Mouse (Mus musculus) forebrain, embryonic 14.5 days (tissue): ENCODE measurements at regions not wholly inside any gene's neighbourhood (a gene's known extent, or its start where the extent isn't known, plus 50 kb on each side); places are given as distances from the start of the nearest gene placed in this dataset.

ENCODE experiments used
- ATAC-seq: fragments of 200-750 bp; cut with Nextera tagmentation; 2 replicates; pipeline ENCODE4 v1.8.0; 2017; ENCODE audit warnings: mild to moderate bottlenecking, moderate library complexity
- DNase-seq: peaks from one replicate; pipeline ENCODE4 v3.0.0-alpha.2; 2015; ENCODE audit warnings: low spot score
- H3K27ac ChIP-seq: fragments of 300-500 bp; sonication (generic); 2 replicates; pipeline ENCODE4 v1.5.1; 2014; ENCODE audit warnings: low read depth, mild to moderate bottlenecking, control low read depth, low read length, moderate library complexity
- H3K27me3 ChIP-seq: fragments of 300-500 bp; sonication (generic); replicated peaks from 2 replicates; pipeline ENCODE4 v1.6.1; 2014; ENCODE audit warnings: low read length, control low read depth, mixed read lengths; ENCODE audit not compliant: control insufficient read depth, insufficient read depth
- H3K36me3 ChIP-seq: fragments of 300-500 bp; sonication (generic); 2 replicates; pipeline ENCODE4 v1.6.1; 2014; ENCODE audit warnings: low read length, control low read depth; ENCODE audit not compliant: control insufficient read depth, insufficient read depth
- H3K4me1 ChIP-seq: fragments of 300-500 bp; sonication (generic); 2 replicates; pipeline ENCODE4 v1.6.1; 2014; ENCODE audit warnings: antibody characterized with exemption, low read length, control low read depth; ENCODE audit not compliant: control insufficient read depth, insufficient read depth
- H3K4me2 ChIP-seq: fragments of 300-500 bp; sonication (generic); 2 replicates; pipeline ENCODE4 v1.6.1; 2014; ENCODE audit warnings: mild to moderate bottlenecking, control low read depth, low read length
- H3K4me3 ChIP-seq: fragments of 300-500 bp; sonication (generic); 2 replicates; pipeline ENCODE4 v1.5.1; 2014; ENCODE audit warnings: low read depth, low read length, control low read depth
- H3K9ac ChIP-seq: fragments of 300-500 bp; sonication (generic); 2 replicates; pipeline ENCODE4 v1.6.1; 2014; ENCODE audit warnings: mild to moderate bottlenecking, low read length, control low read depth, moderate library complexity
- H3K9me3 ChIP-seq: fragments of 300-500 bp; sonication (generic); replicated peaks from 2 replicates; pipeline ENCODE4 v1.6.1; 2016; ENCODE audit warnings: low read length, control low read depth, mixed read lengths; ENCODE audit not compliant: control insufficient read depth
- WGBS: fragments of 180-500 bp; shearing (Covaris S2); extraction: QIAGEN DNeasy Blood & Tissue Kit; methylation state at CpG from one replicate; pipeline ENCODE4 v1.1.7; 2014; 5-methylcytosine and 5-hydroxymethylcytosine counted together

DNA sequence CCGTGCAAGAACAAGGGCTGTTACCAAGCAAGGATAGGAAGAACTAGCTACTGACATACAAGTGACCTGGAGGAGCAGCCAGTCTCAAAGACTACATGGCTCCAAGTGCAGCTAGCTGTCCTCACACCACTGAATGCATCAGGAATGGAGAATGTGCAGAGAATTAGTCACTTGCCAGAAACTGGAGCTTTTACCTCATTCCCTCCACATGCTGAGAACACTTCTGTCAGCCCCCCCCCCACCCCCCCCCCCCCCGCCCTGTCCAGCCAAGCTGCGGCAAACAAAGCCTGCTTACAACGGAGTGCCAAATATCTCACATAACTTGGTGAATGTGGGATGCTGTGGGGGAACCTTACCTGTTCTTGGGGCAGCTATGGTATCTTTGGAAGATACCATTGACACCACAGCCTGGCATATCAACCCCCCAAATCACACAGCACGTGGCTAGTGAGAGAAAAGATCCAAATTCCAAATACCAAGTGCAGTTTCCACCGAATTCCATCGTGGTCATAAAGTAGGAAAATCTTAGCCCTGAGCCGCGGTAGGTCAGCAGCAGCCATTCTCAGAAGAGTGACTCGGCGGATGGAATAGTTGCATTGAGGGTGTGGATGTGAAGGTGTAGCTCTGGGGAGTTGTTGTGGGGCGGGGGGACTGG is 126.3 kb downstream of the Gadd45g start:
- Histone ChIP-seq H3K36me3 (no peaks in the 10 kb centered on the region), H3K27ac (no peak overlapping the region), H3K4me3 (no peak overlapping the region), H3K9ac (no peak overlapping the region), H3K27me3 (no peaks in the 10 kb centered on the region), H3K4me2 (no peak overlapping the region), H3K9me3 (no peaks in the 10 kb centered on the region), H3K4me1 (no peaks in the 10 kb centered on the region)
- WGBS: 80% methylated on average over 12 of the region's 12 CpGs
- DNase-seq (no peak), ATAC-seq (no peak)

DNA sequence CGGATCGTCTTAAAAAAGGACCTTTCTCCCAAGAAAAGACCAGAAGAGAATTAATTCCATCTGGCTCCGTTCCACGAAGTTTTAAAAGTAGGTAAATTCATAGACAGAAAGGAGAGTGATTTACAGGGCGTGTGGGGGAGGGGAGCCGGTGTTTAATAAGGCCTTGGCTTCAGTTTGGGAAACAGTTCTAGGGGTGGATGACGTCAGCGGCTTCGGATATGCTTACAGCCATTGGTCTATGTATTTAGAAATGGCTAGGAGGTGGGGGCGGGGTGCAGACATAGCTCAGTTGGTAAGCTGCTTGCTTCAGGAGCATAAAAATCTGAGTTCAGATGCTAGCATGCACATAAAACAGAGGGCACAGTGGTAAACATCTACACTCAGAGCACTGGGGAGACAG is 127.0 kb downstream of the Gadd45g start:
- no peaks in the 10 kb centered on the region for H3K36me3 ChIP-seq
- H3K4me2 ChIP-seq: no peak overlapping the region
- no peaks in the 10 kb centered on the region for H3K9me3 ChIP-seq
- no peaks in the 10 kb centered on the region for H3K4me1 ChIP-seq
- no peak overlapping the region for H3K4me3 ChIP-seq
- H3K27ac ChIP-seq: no peak overlapping the region
- ATAC-seq: 0 out of 2 replicates have a peak, but pooled peaks have one; percentile 46
- peak; percentile 60 for DNase-seq
- WGBS: 69% methylated on average over 10 of the region's 10 CpGs
- no peaks in the 10 kb centered on the region for H3K27me3 ChIP-seq
- H3K9ac ChIP-seq: no peak overlapping the region

DNA sequence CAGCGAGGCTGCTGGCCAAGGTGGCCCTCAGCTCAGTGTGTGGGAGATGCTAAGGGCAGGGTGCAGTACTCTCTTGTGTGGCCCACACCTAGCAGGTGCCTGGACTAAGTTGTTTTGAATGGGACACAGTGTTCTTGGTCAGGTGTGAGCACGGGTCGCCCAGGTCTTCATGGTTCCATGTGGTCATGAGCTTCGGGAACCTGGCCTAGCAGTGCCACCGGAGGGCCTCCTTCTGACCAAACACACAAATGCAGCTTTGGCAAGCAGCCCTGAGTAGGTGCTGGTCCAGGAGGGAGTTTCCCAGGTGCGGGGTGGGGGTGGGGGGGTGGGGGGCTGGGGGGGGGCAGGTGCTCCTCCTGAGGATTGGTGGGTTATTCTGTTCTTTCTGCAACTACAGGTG is 127.6 kb downstream of the Gadd45g start:
- no peaks in the 10 kb centered on the region for H3K36me3 ChIP-seq
- no peak for ATAC-seq
- no peaks in the 10 kb centered on the region for H3K9me3 ChIP-seq
- 87% methylated on average over 6 of the region's 6 CpGs for WGBS
- no peaks in the 10 kb centered on the region for H3K27me3 ChIP-seq
- H3K4me1 ChIP-seq: no peaks in the 10 kb centered on the region
- no peak overlapping the region for H3K4me2 ChIP-seq
- DNase-seq: no peak
- no peak overlapping the region for H3K9ac ChIP-seq
- no peak overlapping the region for H3K27ac ChIP-seq
- H3K4me3 ChIP-seq: no peak overlapping the region

DNA sequence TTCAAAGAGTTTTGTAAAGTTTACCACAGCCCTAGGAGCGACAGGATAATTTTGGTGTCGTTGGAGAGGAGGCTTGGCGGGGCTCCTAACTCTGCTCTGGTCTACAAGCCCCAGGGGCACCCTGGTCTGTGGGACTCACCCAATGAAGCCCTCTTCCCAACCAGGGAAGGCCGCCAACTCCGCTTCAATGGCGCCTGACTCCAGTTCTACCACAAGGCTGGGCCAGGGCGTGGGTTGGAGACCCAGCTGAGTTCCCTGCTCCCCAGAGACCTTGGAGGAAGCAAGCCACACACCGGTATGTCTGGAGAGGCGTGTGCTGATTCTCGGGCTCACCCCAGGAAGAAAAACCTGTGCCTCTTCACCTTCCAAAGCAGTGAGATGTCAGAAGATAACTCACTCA is 128.9 kb downstream of the Gadd45g start:
- H3K27ac ChIP-seq: no peak overlapping the region
- H3K9ac ChIP-seq: no peak overlapping the region
- no peak overlapping the region for H3K4me2 ChIP-seq
- DNase-seq: no peak
- H3K4me3 ChIP-seq: no peak overlapping the region
- ATAC-seq: no peak
- 76% methylated on average over 10 of the region's 10 CpGs for WGBS
- no peaks in the 10 kb centered on the region for H3K27me3 ChIP-seq
- no peaks in the 10 kb centered on the region for H3K9me3 ChIP-seq
- no peaks in the 10 kb centered on the region for H3K36me3 ChIP-seq
- H3K4me1 ChIP-seq: no peaks in the 10 kb centered on the region

DNA sequence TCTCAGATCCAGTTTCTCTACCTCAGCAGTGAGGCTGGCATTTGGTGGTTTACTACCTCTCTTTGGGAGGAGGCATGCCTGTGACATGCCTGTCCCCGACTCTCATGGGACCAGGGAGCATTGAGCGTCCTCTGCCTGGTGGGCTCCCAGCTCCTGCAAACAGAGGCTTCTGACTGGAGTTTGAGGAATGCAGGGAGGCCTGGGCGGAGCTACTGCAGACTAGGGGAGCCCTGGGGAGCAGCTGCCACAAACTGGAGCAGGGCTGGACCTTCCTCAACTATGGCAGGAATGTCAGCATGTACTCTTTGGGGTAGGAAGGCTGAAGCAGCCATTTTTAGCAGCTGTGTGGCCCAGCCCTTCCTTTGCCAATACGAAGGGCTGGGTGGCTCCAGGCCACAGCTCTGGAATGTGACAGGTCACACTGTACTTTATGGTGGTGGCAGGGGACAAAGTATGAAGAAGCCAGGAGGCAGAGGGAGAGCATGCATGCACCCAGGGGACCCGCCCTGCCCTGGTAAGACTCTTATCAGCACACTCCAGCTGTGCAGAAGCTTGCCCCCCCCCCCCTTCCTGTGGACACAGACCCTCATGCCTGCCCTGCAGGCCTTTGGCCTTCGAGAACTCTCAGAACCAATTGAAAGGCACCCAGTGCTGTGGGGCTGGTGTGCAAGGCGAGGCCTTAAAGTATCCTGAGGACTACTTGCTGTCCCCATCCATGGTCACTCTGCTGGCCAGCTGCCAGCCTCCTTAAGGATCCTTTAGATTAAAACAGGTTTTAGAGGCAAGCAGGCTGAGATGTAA is 129.5 kb downstream of the Gadd45g start:
- Histone ChIP-seq H3K9me3 (no peaks in the 10 kb centered on the region), H3K4me1 (no peaks in the 10 kb centered on the region), H3K9ac (no peak overlapping the region), H3K27ac (no peak overlapping the region), H3K36me3 (no peaks in the 10 kb centered on the region), H3K27me3 (no peaks in the 10 kb centered on the region), H3K4me2 (no peak overlapping the region), H3K4me3 (no peak overlapping the region)
- WGBS: 57% methylated on average over 7 of the region's 7 CpGs
- no peak for ATAC-seq
- DNase-seq: no peak

DNA sequence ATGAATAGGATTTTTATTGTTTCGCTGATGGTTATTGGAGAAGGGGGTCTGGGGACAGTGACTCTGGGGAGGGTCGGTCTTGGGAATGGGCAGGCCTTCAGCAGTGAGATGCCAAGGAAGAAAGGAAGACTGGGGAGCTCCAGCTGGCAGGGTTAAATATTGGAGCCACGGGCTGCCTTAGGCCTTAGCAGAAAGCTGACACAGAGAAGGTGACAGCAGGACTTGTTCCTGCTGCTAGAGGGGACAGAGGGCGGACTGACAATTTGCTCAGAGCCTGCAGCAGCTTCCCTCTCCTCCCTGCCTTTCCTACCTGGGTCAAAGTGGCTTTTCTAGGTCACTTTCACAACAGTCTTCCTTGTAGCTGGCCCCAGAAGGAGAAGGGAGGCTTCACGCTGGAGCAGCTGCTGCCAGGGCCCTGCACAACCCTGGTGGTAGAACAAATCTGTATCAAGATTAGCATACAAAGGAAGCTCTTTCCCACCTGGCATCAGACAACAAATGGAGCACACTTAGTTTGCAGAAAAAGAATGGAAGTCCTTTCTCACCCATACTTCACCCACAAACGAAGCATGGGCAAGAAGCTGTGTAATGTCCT is 130.2 kb downstream of the Gadd45g start:
- DNase-seq (no peak), ATAC-seq (no peak)
- no peak overlapping the region for H3K9ac ChIP-seq
- 81% methylated on average over 6 of the region's 6 CpGs for WGBS
- no peaks in the 10 kb centered on the region for H3K9me3 ChIP-seq
- no peaks in the 10 kb centered on the region for H3K36me3 ChIP-seq
- no peak overlapping the region for H3K27ac ChIP-seq
- H3K27me3 ChIP-seq: no peaks in the 10 kb centered on the region
- no peaks in the 10 kb centered on the region for H3K4me1 ChIP-seq
- H3K4me2 ChIP-seq: no peak overlapping the region
- H3K4me3 ChIP-seq: no peak overlapping the region

DNA sequence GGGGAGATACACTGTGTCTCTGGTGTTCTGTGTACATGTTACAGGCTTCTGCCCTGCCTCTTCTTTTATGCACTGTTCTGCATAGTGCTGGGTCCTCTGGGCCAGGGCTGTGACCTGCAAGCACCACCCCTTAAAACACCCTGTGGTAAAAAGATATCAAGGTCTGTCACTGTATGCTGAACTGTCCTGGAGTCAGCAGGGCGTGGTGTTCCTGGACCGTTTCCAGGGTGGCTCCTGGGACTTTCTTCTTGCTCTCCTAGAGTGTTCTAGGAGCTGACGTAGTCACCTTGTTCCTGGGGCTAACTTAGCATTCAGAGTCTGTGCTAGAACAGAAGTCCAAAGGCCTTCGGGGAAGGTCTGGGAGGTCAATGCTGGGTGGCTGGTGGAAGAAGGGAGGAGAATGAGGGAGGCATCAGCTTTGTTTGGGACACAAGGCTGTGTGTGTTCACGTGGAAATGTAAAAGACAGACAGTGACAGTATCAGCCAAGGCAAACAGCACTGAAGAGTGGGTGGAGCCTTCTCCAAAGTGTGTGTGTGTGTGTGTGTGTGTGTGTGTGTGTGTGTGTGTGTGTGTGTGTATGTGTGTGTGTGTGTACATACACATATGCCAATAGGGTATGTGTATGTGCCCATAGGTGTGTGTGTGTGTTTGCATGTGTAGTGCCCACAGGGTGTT is 133.0 kb downstream of the Gadd45g start:
- H3K4me2 ChIP-seq: no peak overlapping the region
- ATAC-seq (no peak), DNase-seq (no peak)
- H3K36me3 ChIP-seq: no peaks in the 10 kb centered on the region
- 85% methylated on average over 5 of the region's 5 CpGs for WGBS
- H3K9me3 ChIP-seq: no peaks in the 10 kb centered on the region
- no peaks in the 10 kb centered on the region for H3K4me1 ChIP-seq
- H3K27me3 ChIP-seq: no peaks in the 10 kb centered on the region
- no peak overlapping the region for H3K9ac ChIP-seq
- no peak overlapping the region for H3K4me3 ChIP-seq
- no peak overlapping the region for H3K27ac ChIP-seq

DNA sequence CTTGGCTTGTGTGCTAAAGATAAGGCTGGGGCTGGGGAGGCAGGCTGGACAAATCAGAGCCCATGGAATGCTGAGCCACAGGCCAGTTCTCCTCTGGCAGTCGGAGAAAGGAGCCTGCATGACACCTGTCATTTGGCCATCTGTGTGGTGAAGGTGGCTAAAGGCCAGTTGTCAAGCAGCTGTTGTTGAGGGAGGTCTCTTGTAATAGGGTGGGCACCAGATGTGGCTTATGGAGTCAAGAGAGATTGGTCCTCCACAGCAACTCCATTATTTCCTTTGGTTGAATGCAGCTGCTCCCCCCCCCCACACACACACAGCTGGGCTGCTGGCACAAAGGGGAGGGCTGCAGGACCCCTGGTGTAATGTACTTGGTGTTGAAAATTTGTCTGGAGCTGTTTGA is 133.9 kb downstream of the Gadd45g start:
- H3K4me1 ChIP-seq: no peaks in the 10 kb centered on the region
- WGBS: 58% methylated on average over 1 of the region's 1 CpGs
- no peak overlapping the region for H3K4me3 ChIP-seq
- no peaks in the 10 kb centered on the region for H3K36me3 ChIP-seq
- no peak overlapping the region for H3K4me2 ChIP-seq
- no peak overlapping the region for H3K9ac ChIP-seq
- no peaks in the 10 kb centered on the region for H3K27me3 ChIP-seq
- DNase-seq (no peak), ATAC-seq (no peak)
- H3K9me3 ChIP-seq: no peaks in the 10 kb centered on the region
- no peak overlapping the region for H3K27ac ChIP-seq
